Mouse (Mus musculus) limb, embryonic 11.5 days (tissue): Measurements from ENCODE around the gene Scube3. TPM values are rescaled to one million over a fixed set of nuclear protein-coding genes. Genes with fewer than 3 reads are reported as not detected.
A peak's percentile ranks its signal among the peaks of the same experiment; 100 is the strongest.

ENCODE experiments used
- ATAC-seq: fragments of 200-750 bp; cut with Nextera tagmentation; 2 replicates; pipeline ENCODE4 v1.8.0; 2017; ENCODE audit warnings: low read depth; ENCODE audit not compliant: insufficient number of reproducible peaks, low FRiP score, low TSS enrichment
- DNase-seq: peaks from one replicate; pipeline ENCODE4 v3.0.0-alpha.2; 2015; ENCODE audit warnings: low spot score
- H3K27ac ChIP-seq: fragments of 300-500 bp; sonication (generic); replicated peaks from 2 replicates; pipeline ENCODE4 v1.5.1; 2014; ENCODE audit warnings: low read depth, mild to moderate bottlenecking, low read length
- H3K27me3 ChIP-seq: fragments of 300-500 bp; sonication (generic); 2 replicates; pipeline ENCODE4 v1.6.1; 2014; ENCODE audit warnings: mild to moderate bottlenecking, low read length, mixed read lengths; ENCODE audit not compliant: control insufficient read depth, insufficient read depth
- H3K36me3 ChIP-seq: fragments of 300-500 bp; sonication (generic); 2 replicates; pipeline ENCODE4 v1.6.1; 2014; ENCODE audit warnings: mild to moderate bottlenecking, low read length, moderate library complexity, mixed read lengths; ENCODE audit not compliant: control insufficient read depth, insufficient read depth
- H3K4me1 ChIP-seq: fragments of 300-500 bp; sonication (generic); 2 replicates; pipeline ENCODE4 v1.6.1; 2014; ENCODE audit warnings: low read length, mixed read lengths; ENCODE audit not compliant: control insufficient read depth, insufficient read depth
- H3K4me2 ChIP-seq: fragments of 300-500 bp; sonication (generic); 2 replicates; pipeline ENCODE4 v1.6.1; 2014; ENCODE audit warnings: low read depth, mild to moderate bottlenecking, moderate library complexity; ENCODE audit not compliant: severe bottlenecking
- H3K4me3 ChIP-seq: fragments of 300-500 bp; sonication (generic); 2 replicates; pipeline ENCODE4 v1.5.1; 2014; ENCODE audit warnings: low read depth, low read length
- H3K9ac ChIP-seq: fragments of 300-500 bp; sonication (generic); 2 replicates; pipeline ENCODE4 v1.6.1; 2014; ENCODE audit warnings: mild to moderate bottlenecking, low read length
- H3K9me3 ChIP-seq: fragments of 300-500 bp; sonication (generic); 2 replicates; pipeline ENCODE4 v1.6.1; 2016; ENCODE audit warnings: low read length; ENCODE audit not compliant: control insufficient read depth
- WGBS: fragments of 180-500 bp; shearing (Covaris S2); extraction: QIAGEN DNeasy Blood & Tissue Kit; methylation state at CpG from one replicate; pipeline ENCODE4 v1.1.7; 2014; 5-methylcytosine and 5-hydroxymethylcytosine counted together
- polyA plus RNA-seq: library from polyadenylated mRNA; unstranded; fragments of >200 nt; fragmentation: Nextera tagmentation; extraction: Ambion mirVana; gene quantifications from 2 replicates; pipeline ENCODE4 v1.2.1, GENCODE M21; 2014

Gene Scube3
- polyA plus RNA-seq = 11.8 and 13.3 TPM in 2 replicates

DNA sequence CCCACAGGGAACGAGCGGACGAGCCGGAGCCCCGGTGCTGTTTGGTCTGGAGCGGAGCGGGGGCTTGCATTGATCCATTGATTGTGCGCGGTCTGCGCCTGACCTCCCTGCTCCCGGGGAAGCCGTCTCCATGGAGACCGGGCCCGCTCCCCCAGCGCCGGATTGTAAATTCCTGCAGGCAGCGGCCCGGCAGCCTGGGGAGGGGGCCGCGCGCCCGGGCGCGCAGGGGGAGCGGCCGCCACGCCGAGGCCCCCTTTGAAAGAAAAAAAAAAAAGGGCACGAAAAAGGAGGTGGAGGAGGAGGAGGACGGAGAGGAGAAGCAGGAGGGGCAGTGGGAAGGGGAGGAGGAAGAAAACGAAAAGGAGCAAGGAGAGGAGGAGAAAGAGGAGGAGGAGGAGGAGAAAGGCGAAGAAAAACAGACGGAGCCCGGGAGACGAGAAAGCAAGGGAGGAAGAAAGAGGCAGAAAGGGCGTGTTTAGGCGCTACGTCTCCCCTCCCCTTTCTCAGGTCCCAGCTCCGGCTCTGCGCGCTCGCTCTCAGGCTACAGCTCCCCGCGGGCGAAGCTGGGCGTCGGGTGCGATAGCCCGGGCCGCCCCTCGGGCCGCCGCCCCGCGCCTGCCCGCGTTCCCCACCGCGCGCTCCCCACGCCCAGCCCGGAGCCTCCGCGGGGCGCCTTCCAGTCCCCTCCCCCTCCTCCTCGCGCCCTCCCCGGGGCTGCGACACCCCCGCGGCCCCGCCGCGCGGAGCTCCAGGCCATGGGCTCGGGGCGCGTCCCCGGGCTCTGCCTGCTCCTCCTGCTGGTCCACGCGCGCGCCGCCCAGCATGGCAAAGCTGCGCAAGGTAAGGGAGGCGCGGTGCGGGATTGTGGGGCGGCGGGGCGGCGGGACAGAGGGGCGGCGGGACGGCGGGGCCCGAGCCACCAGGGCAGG is at the start of gene Scube3:
Gene Scube3 (plus strand): TSS at position 371 of the 929 bp plus-strand sequence.
- H3K9me3 ChIP-seq = no peaks in the 10 kb centered on the region
- under 1% methylated on average over 90 of the region's 97 CpGs for WGBS
- H3K27me3 ChIP-seq = 0 out of 2 replicates have a peak, but pooled peaks cover 3% of the 10 kb centered on the region
- peaks cover 51% of the 10 kb centered on the region for H3K4me1 ChIP-seq
- ATAC-seq (no peak), DNase-seq (peak; percentile 87)
- no peaks in the 10 kb centered on the region for H3K36me3 ChIP-seq
- peak within 1 kb of the TSS; percentile 73 for H3K4me3 ChIP-seq
- H3K9ac ChIP-seq = peak within 1 kb of the TSS; percentile 82
- peak within 1 kb of the TSS; percentile 97 for H3K27ac ChIP-seq
- peak within 1 kb of the TSS; percentile 94 for H3K4me2 ChIP-seq

DNA sequence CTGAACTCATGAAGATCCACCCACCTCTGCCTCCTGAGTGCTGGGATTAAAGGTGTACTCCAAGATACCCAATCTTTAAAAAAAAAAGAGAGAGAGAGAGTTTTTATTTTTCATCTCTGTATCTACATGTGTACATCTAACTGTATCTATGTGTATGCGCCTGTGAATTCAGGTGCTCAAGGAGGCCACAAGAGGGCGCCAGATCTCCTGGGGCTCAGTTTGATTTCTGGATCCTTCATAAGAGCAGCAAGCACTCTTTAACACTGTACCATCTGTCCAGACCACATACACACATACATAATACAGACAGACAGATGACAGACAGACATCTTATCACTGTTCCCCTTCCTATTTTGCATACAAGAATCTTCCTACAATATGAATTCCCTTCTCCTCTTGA is 49.6 kb upstream of the Scube3 start:
- ATAC-seq (no peak), DNase-seq (no peak)
- Histone ChIP-seq H3K9ac (no peak overlapping the region), H3K36me3 (no peaks in the 10 kb centered on the region), H3K4me2 (no peak overlapping the region), H3K27me3 (no peaks in the 10 kb centered on the region), H3K4me3 (no peak overlapping the region), H3K4me1 (0 out of 2 replicates have a peak, but pooled peaks cover 3% of the 10 kb centered on the region), H3K27ac (no peak overlapping the region), H3K9me3 (peaks cover 5% of the 10 kb centered on the region; the same call in 1 of the 2 replicates)
- WGBS = 86% methylated on average over 2 of the region's 2 CpGs

DNA sequence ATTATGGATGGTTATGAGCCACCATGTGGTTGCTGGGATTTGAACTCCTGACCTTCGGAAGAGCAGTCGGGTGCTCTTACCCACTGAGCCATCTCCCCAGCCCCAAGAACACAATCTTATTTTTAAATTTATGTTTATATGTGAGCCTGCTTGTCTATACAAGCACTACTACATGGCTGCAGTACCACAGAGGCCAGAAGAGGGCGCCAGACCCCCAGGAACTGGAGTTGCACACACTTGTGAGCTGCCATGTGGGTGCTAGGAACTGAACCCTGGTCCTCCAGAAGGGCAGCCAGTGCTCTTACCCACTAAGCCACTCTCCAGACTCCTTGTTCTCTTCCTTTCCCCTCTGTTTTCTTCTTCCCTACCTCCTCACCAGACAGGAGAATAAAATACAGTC is 48.1 kb upstream of the Scube3 start:
- Histone ChIP-seq H3K4me2 (no peak overlapping the region), H3K4me3 (no peak overlapping the region), H3K36me3 (no peaks in the 10 kb centered on the region), H3K9ac (no peak overlapping the region), H3K9me3 (peaks cover 5% of the 10 kb centered on the region; the same call in 1 of the 2 replicates), H3K27ac (no peak overlapping the region), H3K27me3 (no peaks in the 10 kb centered on the region), H3K4me1 (peaks cover 7% of the 10 kb centered on the region; the same call in 1 of the 2 replicates)
- no peak for ATAC-seq
- DNase-seq = no peak
- 86% methylated on average over 3 of the region's 3 CpGs for WGBS

DNA sequence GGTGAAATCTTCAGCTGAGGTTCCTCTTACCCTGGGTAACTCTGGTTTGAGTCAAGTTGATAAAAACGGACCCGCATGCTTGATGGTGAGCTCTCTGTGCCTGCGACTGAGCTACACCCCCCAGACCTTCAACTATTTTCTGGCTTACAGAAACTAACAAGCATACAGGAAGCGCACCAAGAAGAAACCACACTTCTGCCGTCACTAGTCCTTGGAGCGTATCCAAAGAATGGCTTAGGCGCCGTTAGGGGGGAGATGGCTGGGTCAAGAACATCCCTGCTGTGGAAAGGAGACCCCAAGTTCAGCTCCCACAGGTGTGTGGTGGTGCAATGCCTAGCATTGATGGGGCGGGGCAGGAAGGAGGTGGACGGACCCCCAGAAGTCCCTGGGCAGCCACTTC is 45.5 kb upstream of the Scube3 start:
- Histone ChIP-seq H3K27me3 (no peaks in the 10 kb centered on the region), H3K9ac (no peak overlapping the region), H3K9me3 (peaks cover 5% of the 10 kb centered on the region; the same call in 1 of the 2 replicates), H3K36me3 (no peaks in the 10 kb centered on the region), H3K4me3 (no peak overlapping the region), H3K27ac (no peak overlapping the region), H3K4me1 (peaks cover 7% of the 10 kb centered on the region), H3K4me2 (no peak overlapping the region)
- 88% methylated on average over 10 of the region's 10 CpGs for WGBS
- DNase-seq = no peak
- no peak for ATAC-seq

DNA sequence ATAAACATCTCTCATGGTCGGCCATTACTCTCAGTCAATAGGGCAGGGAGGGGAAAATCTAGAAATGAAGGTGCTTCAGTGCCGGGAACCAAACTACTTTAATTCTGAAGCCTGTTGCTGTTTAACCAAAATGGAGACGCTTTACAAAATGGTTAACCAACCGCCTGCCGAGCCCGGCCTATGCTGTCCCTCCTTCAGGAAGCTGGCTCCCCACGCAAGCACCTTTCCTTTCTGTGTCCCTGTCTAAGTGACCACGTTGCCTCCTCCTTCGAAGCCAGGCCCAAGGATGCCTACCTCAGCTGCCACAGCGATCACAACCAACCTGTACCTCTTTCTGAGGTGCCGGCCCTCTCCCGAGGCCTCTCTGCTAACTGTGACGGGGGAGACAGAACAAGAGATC is 44.6 kb upstream of the Scube3 start:
- Histone ChIP-seq H3K9me3 (peaks cover 4% of the 10 kb centered on the region; the same call in 1 of the 2 replicates), H3K4me3 (no peak overlapping the region), H3K27me3 (no peaks in the 10 kb centered on the region), H3K9ac (no peak overlapping the region), H3K27ac (no peak overlapping the region), H3K4me2 (no peak overlapping the region), H3K36me3 (no peaks in the 10 kb centered on the region), H3K4me1 (peaks cover 13% of the 10 kb centered on the region)
- ATAC-seq (no peak), DNase-seq (no peak)
- WGBS = 89% methylated on average over 13 of the region's 13 CpGs

DNA sequence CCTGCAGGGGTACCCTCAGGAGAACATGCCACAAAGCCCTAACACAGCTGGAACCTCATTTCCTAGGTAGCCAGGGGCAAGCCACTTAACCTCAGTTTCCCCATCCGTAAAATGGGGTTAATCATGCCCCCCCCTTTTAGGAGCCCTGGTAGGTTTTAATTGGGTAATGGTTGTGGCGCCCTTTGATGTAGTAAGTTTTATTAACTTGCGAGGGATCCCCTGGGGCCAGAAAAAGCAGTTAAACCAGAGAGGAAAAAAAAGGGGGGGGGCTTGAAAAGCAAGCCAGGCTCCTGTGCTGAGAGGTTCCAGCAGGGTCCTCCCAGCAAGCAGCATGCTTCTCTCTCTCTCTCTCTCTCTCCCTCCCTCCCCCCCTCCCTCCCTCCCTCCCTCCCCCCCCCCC is 42.9 kb upstream of the Scube3 start:
- Histone ChIP-seq H3K9ac (no peak overlapping the region), H3K4me2 (no peak overlapping the region), H3K27me3 (no peaks in the 10 kb centered on the region), H3K4me1 (peaks cover 13% of the 10 kb centered on the region), H3K27ac (no peak overlapping the region), H3K4me3 (no peak overlapping the region), H3K9me3 (no peaks in the 10 kb centered on the region), H3K36me3 (no peaks in the 10 kb centered on the region)
- 25% methylated on average over 3 of the region's 3 CpGs for WGBS
- DNase-seq (peak; percentile 68), ATAC-seq (no peak)

DNA sequence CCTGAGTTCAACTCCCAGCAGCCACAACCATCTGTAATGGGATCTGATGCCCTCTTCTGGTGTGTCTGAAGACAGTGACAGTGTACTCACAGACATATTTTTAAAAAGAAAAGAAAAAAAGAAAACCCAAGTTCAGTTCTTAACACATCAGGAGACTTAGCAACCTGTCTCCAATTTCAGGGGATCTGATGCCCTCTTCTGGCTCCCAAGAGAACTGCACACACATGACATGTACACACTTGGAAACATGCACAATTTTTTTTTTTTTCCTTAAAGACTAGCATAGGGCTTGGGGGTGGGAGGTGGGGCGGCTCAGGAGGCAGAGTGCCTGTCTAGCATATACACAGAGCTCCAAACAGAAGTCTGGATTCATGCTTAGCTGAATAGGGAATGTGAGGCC is 41.3 kb upstream of the Scube3 start:
- Histone ChIP-seq H3K4me1 (peaks cover 13% of the 10 kb centered on the region), H3K27me3 (no peaks in the 10 kb centered on the region), H3K36me3 (no peaks in the 10 kb centered on the region), H3K4me3 (no peak overlapping the region), H3K27ac (peak overlapping the region; percentile 30; the same call in 1 of the 2 replicates), H3K9ac (no peak overlapping the region), H3K9me3 (no peaks in the 10 kb centered on the region), H3K4me2 (no peak overlapping the region)
- ATAC-seq (no peak), DNase-seq (no peak)
- WGBS = 77% methylated on average over 1 of the region's 1 CpGs

DNA sequence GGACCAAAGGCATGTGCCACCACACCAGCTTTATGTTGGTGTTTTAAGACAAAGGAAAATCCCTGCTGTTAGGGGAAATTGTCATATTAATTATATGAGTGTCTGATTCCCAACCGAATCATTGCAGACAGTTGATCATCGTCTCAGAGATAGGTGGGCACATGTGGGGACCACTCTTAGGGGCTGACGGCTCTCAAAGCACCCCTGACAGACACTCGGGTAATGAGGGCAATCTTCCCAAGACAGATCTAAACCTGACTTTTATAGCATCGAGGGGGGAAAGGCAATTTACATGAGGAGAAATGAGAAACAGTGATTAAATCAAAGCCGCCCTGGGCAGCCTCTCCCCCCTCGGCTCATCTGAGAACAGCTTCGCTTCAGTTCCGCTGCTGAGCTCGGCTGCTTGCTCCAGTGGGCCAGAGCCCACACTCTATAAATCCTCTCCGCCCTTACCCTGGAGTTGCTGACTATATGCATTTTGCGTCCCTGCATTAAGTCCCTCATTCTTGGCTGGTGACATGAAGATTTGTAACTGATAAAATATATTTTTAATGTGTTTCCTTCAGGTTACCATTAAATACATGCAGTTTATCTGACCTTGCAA is 40.6 kb upstream of the Scube3 start:
- ATAC-seq (no peak; the same call in 1 of the 2 replicates), DNase-seq (peak; percentile 67)
- Histone ChIP-seq H3K4me2 (no peak overlapping the region), H3K36me3 (no peaks in the 10 kb centered on the region), H3K9ac (no peak overlapping the region), H3K9me3 (no peaks in the 10 kb centered on the region), H3K4me3 (no peak overlapping the region), H3K27ac (peak overlapping the region; percentile 47; the same call in 1 of the 2 replicates), H3K27me3 (no peaks in the 10 kb centered on the region), H3K4me1 (peaks cover 13% of the 10 kb centered on the region)
- WGBS = 16% methylated on average over 12 of the region's 12 CpGs
